Mouse (Mus musculus) midbrain, embryonic 10.5 days (tissue): ENCODE measurements around the gene Ccr4. TPM values are rescaled to one million over a fixed set of nuclear protein-coding genes. Genes with fewer than 3 reads are reported as not detected.

Source experiments
- DNase-seq: peaks from one replicate; pipeline ENCODE4 v3.0.0-alpha.2; 2017; ENCODE audit warnings: low spot score
- H3K27ac ChIP-seq: fragments of 300-500 bp; sonication (generic); replicated peaks from 2 replicates; pipeline ENCODE4 v1.5.1; 2016; ENCODE audit warnings: mild to moderate bottlenecking
- H3K27me3 ChIP-seq: fragments of 300-500 bp; sonication (generic); 2 replicates; pipeline ENCODE4 v1.6.1; 2016; ENCODE audit warnings: low read depth, mild to moderate bottlenecking; ENCODE audit not compliant: poor library complexity, severe bottlenecking
- H3K36me3 ChIP-seq: fragments of 300-500 bp; sonication (generic); 2 replicates; pipeline ENCODE4 v1.6.1; 2016; ENCODE audit warnings: mild to moderate bottlenecking, moderate library complexity
- H3K4me1 ChIP-seq: fragments of 300-500 bp; sonication (generic); 2 replicates; pipeline ENCODE4 v1.6.1; 2016
- H3K4me3 ChIP-seq: fragments of 300-500 bp; sonication (generic); 2 replicates; pipeline ENCODE4 v1.5.1; 2016; ENCODE audit warnings: mild to moderate bottlenecking, moderate library complexity
- H3K9me3 ChIP-seq: fragments of 300-500 bp; sonication (generic); replicated peaks from 2 replicates; pipeline ENCODE4 v1.6.1; 2016; ENCODE audit warnings: mild to moderate bottlenecking
- WGBS: fragments of 180-500 bp; shearing (Covaris S2); methylation state at CpG from one replicate; pipeline ENCODE4 v1.1.7; 2016; 5-methylcytosine and 5-hydroxymethylcytosine counted together
- polyA plus RNA-seq: library from polyadenylated mRNA; unstranded; fragments of >200 nt; fragmentation: Nextera tagmentation; extraction: Ambion mirVana; gene quantifications from 2 replicates; pipeline ENCODE4 v1.2.1, GENCODE M21; 2016

Gene Ccr4
- polyA plus RNA-seq, 1 experiment from 2014 or later, result not detected

DNA sequence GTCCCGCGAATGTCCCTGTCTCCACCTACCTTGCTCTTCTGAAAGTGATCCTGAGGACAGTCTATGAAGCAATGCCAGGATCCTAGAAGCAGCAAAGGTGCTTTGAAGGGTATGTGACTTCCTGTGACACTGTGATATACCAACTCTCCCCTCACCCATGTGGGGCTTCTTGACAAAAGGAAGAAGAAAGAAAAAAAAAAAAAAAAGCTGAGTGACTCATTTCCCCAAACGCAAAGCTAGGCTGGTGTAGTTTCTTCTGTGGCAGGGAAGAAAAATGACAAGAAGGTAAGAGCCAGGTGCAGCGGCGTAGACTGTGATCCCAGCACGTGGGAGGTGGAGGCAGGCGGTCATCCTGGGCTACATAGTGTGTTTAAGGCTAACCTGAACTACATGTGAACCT, 8.2 kb downstream of the Ccr4 start:
- Histone ChIP-seq H3K27ac (no peak overlapping the region), H3K27me3 (no peaks in the 10 kb centered on the region), H3K4me1 (peaks cover 3% of the 10 kb centered on the region; the same call in 1 of the 2 replicates), H3K36me3 (no peaks in the 10 kb centered on the region), H3K4me3 (no peak overlapping the region), H3K9me3 (no peaks in the 10 kb centered on the region)
- WGBS, result 87% methylated on average over 7 of the region's 7 CpGs
- no peak for DNase-seq

DNA sequence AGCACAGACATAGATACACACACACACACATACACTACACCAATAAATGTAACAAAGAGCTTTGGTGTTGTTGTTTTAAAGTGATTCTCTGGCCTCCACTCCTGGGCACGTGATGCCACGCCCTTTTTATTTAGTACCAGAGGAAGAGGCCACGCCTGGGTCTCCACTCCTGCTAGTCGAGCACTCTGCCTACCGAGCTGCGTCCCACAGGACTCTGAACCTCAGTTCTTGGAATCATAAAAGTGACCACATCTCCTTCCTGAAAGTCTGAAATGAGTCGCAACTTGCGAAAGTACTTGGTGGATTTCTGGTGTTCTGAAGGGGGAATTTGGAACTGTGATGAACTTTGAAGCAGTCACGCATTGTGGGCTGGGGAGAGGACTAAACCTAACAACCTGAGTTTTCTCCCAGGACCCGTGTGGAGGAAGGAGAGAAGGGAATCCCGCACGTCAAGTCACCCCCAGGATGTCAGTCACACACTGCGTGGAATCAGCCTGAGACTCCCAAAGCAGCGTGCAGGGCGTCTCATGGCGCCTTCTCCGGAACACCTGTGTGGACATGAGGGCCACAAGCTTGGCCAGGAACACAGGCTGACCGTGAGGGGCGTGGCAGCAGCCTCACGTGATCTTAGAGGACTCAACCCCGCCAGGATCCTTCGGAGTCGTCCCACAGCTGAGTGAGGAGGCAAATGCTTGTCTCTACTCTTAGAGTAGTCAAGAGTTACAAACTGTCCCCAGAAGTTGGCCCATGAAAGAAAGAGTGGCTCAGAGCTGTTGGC, 17.0 kb downstream of the Ccr4 start:
- Histone ChIP-seq H3K36me3 (no peaks in the 10 kb centered on the region), H3K4me3 (no peak overlapping the region), H3K4me1 (no peaks in the 10 kb centered on the region), H3K27ac (no peak overlapping the region), H3K27me3 (no peaks in the 10 kb centered on the region), H3K9me3 (no peaks in the 10 kb centered on the region)
- DNase-seq, result no peak
- 87% methylated on average over 23 of the region's 23 CpGs for WGBS

DNA sequence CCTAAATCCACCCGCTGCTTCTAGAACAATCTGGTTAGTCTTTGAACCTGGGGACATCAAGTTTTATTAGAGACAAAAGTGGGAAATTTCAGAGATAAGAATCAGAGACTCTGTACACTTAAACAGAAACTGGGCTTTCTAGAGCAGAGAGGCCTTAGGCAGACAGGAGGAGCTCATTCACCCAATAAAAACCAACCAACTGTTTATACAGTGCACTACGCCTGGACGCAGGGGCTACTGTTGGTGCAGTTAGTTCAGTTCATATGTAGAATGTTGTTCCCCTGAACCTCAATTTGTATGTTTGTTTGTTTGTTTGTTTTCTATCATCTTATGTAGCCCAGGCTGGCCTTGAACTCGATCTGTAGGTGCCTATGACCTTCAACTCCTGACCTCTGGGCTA, 17.9 kb downstream of the Ccr4 start:
- 92% methylated on average over 4 of the region's 4 CpGs for WGBS
- no peaks in the 10 kb centered on the region for H3K27me3 ChIP-seq
- H3K9me3 ChIP-seq, result no peaks in the 10 kb centered on the region
- no peaks in the 10 kb centered on the region for H3K36me3 ChIP-seq
- H3K4me3 ChIP-seq, result no peak overlapping the region
- no peak for DNase-seq
- no peak overlapping the region for H3K27ac ChIP-seq
- H3K4me1 ChIP-seq, result no peaks in the 10 kb centered on the region

DNA sequence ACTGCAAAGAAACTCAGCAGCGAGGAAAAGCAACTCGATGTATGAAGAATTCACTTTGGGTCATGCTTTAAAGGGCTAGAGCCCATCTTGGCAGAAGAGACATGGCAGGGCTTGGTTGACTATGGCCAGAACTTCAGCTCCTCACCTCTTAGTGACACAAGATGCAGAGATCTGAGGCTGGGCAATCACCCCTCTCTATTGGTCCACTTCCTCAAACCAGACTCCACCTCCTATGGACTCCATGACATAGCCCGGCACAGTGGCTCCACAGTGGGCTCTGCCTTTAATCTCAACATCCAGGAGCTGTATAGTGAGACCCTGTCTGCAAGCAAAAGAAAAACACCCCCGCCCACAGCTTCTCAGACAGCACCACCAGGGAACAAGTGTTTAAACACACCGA, 19.9 kb downstream of the Ccr4 start:
- DNase-seq, result no peak
- WGBS, result 87% methylated on average over 5 of the region's 5 CpGs
- no peaks in the 10 kb centered on the region for H3K27me3 ChIP-seq
- H3K4me3 ChIP-seq, result no peak overlapping the region
- no peaks in the 10 kb centered on the region for H3K36me3 ChIP-seq
- H3K4me1 ChIP-seq, result no peaks in the 10 kb centered on the region
- no peaks in the 10 kb centered on the region for H3K9me3 ChIP-seq
- no peak overlapping the region for H3K27ac ChIP-seq

DNA sequence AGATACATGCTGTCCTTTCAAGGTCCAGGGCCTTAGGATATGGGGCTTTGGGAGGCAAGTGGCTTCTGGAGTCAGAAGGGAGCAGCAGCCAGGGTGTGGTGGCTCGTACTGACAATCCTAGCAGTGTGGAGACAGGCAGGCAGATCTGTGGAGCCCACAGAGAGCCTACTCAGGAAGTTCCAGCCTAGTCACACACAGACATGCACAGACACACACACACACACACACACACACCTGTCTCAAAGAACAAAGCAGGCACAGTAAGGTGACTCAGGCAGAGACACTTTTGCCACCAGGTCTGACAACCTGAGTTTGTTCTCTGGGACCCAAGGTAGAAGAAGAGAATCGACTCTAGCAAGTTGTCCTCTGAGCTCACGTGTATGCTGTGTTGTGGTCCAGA, 23.8 kb downstream of the Ccr4 start:
- H3K4me1 ChIP-seq, result no peaks in the 10 kb centered on the region
- H3K9me3 ChIP-seq, result no peaks in the 10 kb centered on the region
- WGBS, result 92% methylated on average over 3 of the region's 3 CpGs
- no peak for DNase-seq
- H3K27ac ChIP-seq, result no peak overlapping the region
- H3K4me3 ChIP-seq, result no peak overlapping the region
- H3K27me3 ChIP-seq, result no peaks in the 10 kb centered on the region
- H3K36me3 ChIP-seq, result no peaks in the 10 kb centered on the region

DNA sequence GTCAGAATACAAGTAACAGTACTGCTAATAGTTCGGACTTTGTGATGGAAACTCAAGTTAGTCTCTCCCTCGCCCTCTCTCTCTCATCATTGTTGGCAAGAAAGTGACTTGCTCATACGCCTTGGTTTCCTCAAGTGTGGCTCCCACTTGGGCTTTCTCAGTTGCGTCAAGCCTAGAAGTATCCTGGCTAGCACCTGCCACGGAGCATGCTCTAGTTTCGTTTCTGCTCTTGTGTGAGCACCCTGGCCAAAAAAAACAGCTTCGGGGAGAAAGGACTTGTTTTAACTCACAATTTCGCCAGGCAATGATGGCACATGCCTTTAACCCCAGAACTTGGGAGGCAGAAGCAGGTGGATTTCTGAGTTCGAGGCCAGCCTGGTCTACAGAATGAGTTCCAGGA, 27.7 kb downstream of the Ccr4 start:
- 90% methylated on average over 9 of the region's 9 CpGs for WGBS
- Histone ChIP-seq H3K4me3 (no peak overlapping the region), H3K4me1 (no peaks in the 10 kb centered on the region), H3K9me3 (no peaks in the 10 kb centered on the region), H3K36me3 (0 out of 2 replicates have a peak, but pooled peaks cover 6% of the 10 kb centered on the region), H3K27me3 (no peaks in the 10 kb centered on the region), H3K27ac (no peak overlapping the region)
- DNase-seq, result no peak

DNA sequence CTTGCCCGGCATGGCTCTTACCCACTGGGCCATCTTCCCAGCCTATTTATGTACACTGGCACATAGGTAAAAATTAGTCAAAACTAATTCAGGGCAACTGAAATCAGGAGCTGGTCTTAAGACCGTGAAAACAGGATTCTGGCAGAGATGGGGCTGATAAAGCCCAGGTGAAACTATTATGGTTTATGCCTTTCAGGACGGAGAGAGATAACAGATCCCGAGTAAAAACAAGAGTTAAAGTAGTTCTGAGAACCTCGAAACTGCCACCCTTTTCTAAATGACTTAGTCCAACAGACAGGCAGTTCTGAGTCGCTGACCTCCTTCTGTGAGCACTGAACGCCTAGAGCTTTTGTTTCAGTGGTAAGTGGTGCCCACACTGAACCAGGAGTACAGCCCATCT, 32.8 kb downstream of the Ccr4 start:
- Histone ChIP-seq H3K4me1 (peaks cover 8% of the 10 kb centered on the region), H3K27ac (no peak overlapping the region), H3K36me3 (peaks cover 12% of the 10 kb centered on the region), H3K9me3 (no peaks in the 10 kb centered on the region), H3K4me3 (no peak overlapping the region), H3K27me3 (no peaks in the 10 kb centered on the region)
- 84% methylated on average over 7 of the region's 7 CpGs for WGBS
- no peak for DNase-seq

DNA sequence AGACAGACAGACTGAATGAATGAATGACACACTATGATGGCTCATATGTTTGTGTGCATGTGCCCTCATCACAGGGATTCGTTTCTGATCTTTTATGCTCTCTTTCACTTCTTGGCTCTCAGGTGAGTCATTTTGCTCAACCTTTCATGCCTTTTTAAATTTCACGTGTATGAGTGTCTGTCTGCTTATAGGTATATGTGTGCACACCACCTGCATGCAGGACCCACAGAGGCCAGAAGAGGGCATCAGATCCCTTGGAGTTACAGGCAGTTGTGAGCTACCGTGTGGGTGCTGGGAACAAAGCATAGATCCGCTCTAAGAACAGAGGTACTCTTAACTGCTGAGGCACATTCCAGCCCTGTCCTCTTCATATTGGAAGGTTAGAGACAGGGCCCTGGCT, 36.0 kb downstream of the Ccr4 start:
- Histone ChIP-seq H3K4me1 (peaks cover 14% of the 10 kb centered on the region), H3K4me3 (no peak overlapping the region), H3K36me3 (peaks cover 29% of the 10 kb centered on the region), H3K27me3 (no peaks in the 10 kb centered on the region), H3K9me3 (no peaks in the 10 kb centered on the region), H3K27ac (no peak overlapping the region)
- DNase-seq, result no peak
- 88% methylated on average over 4 of the region's 4 CpGs for WGBS

DNA sequence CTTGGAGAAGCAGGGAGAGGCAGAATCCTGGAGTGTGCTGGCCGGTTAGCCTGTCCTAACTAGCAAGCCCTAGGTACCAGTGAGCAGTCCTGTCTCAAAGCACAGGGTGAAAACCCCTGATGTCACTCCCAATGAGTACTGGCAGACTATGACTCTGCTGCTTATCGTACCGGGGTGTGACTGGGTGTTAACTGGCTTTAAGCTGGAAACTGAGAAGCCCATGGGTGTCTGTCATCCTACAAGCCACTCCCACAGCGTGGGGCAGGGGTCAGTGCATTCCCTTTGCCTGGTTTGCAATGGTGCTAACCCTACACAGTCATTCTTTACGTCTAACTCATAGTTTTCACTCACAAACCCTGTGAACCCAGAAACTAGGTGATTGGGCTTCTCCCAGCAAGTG, 36.5 kb downstream of the Ccr4 start:
- WGBS, result 79% methylated on average over 5 of the region's 5 CpGs
- Histone ChIP-seq H3K36me3 (peaks cover 29% of the 10 kb centered on the region), H3K27ac (no peak overlapping the region), H3K4me3 (no peak overlapping the region), H3K4me1 (peaks cover 14% of the 10 kb centered on the region), H3K27me3 (no peaks in the 10 kb centered on the region), H3K9me3 (no peaks in the 10 kb centered on the region)
- no peak for DNase-seq

DNA sequence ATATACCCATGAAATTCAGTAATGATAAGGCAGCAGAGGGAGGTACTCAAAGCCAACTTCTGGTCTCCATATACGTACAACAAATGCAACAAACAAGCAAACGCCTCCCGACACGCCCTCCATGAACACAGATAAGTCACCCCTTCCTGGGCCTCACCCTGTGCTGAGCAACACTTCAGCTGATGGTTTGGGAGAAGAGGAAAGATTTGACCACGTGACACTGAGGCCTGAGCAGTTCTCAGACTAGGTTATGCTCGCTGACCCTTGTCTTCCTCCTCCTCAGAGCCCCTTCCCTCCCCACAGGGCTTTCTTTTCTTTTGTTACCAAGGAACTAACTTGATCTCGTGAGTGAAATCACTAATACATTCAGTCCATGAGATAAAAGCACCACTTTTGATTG, 37.8 kb downstream of the Ccr4 start:
- Histone ChIP-seq H3K27ac (no peak overlapping the region), H3K27me3 (no peaks in the 10 kb centered on the region), H3K4me1 (peaks cover 14% of the 10 kb centered on the region), H3K9me3 (no peaks in the 10 kb centered on the region), H3K36me3 (peaks cover 34% of the 10 kb centered on the region), H3K4me3 (no peak overlapping the region)
- WGBS, result 64% methylated on average over 7 of the region's 7 CpGs
- DNase-seq, result no peak

DNA sequence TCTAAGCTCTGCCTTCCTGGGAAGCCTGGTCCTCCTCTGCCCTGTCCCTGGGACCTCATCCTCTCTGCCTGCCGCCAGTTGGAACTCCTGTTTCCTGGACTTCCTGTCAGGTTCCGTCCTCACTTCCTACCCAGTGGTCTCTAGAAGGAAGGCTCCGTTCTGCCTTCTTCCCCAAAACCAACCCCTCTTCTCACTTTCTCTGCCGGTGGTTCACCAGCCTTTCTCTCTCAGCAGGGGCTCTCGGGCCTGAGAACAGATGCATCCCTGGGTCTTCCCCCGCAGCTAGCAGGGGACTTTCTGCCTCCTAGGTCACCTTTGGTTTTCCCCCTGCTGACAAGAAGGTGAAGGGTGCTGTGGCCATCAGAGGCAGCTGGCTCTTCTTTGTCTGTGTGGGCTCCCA, 39.3 kb downstream of the Ccr4 start:
- Histone ChIP-seq H3K27me3 (no peaks in the 10 kb centered on the region), H3K9me3 (no peaks in the 10 kb centered on the region), H3K27ac (no peak overlapping the region), H3K4me3 (no peak overlapping the region), H3K4me1 (peaks cover 14% of the 10 kb centered on the region), H3K36me3 (peaks cover 46% of the 10 kb centered on the region)
- WGBS, result 78% methylated on average over 6 of the region's 6 CpGs
- DNase-seq, result no peak

DNA sequence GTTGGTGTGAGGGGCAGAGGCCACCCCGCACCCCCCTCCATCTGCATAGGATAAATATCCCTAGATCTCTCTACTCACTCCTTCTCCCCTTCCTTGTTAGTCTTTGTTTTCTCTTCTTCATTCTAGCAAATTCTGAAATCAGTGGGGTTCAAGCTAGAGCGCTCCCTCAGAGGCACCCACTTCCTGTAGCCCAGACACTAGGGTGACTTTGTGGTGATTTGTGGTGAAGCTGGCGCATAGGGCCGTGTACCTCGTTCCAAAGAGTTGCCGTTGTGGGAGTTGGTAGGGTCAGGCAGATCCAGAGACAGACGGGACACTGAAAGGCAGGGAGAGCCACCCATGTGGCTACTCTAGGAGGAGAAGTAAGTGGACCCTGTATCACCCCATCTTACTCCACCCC, 42.1 kb downstream of the Ccr4 start:
- Histone ChIP-seq H3K36me3 (peaks cover 50% of the 10 kb centered on the region), H3K27ac (no peak overlapping the region), H3K27me3 (no peaks in the 10 kb centered on the region), H3K9me3 (no peaks in the 10 kb centered on the region), H3K4me3 (no peak overlapping the region), H3K4me1 (peaks cover 12% of the 10 kb centered on the region)
- 91% methylated on average over 7 of the region's 7 CpGs for WGBS
- no peak for DNase-seq

DNA sequence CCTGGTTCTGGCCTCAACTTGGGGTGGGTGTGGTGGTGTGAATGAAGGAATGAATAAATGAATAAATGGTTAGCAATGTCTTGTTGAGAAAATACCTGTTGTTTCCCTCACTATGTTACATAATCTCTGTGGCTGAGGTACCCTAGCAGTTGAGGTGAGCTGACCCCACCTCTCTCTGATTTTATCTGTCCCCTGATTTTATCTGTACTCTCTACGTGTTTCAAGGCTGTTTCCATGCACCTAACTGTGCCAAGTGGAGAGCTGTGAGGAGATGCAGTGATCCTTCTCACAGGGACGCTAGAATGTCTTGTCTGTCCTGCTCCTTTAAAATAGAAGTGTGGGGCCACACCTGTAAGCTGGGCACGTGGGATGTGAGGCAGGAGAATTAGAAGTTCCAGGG, 46.3 kb downstream of the Ccr4 start:
- Histone ChIP-seq H3K4me1 (no peaks in the 10 kb centered on the region), H3K27me3 (no peaks in the 10 kb centered on the region), H3K4me3 (no peak overlapping the region), H3K27ac (no peak overlapping the region), H3K9me3 (no peaks in the 10 kb centered on the region), H3K36me3 (peaks cover 35% of the 10 kb centered on the region)
- 86% methylated on average over 3 of the region's 3 CpGs for WGBS
- no peak for DNase-seq

DNA sequence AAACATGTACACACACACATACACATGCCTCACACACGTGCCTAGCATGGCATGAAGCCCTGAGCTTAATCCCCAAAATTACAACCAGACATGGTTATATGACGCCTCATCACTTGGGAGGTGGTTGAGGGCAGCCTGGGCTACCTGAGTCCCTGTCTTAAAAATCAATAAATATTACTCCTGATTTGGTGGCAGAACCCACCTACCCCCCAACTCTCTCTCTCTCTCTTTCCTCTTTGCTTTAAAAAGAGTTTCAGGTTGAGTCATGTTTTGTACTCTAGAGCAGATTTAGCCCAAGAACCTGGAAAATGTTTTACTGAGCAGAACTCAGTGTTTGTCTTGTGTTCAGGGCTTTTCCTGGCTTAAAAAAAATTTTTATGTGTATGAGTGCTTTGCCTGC, 49.3 kb downstream of the Ccr4 start:
- Histone ChIP-seq H3K36me3 (peaks cover 17% of the 10 kb centered on the region), H3K4me3 (no peak overlapping the region), H3K9me3 (no peaks in the 10 kb centered on the region), H3K27ac (no peak overlapping the region), H3K4me1 (no peaks in the 10 kb centered on the region), H3K27me3 (no peaks in the 10 kb centered on the region)
- WGBS, result 79% methylated on average over 2 of the region's 2 CpGs
- no peak for DNase-seq
